Mouse (Mus musculus) retina, postnatal 1 day (tissue): Measurements from ENCODE around the gene Ntn4.
"Not testable (repeated sequence)": the region's sequence is repeated elsewhere in the genome, so short reads cannot be mapped to it uniquely, and the experiment has no call there.

Source experiments
- DNase-seq: peaks from one replicate; pipeline ENCODE4 v3.0.0-alpha.2; 2012

Gene Ntn4

DNA sequence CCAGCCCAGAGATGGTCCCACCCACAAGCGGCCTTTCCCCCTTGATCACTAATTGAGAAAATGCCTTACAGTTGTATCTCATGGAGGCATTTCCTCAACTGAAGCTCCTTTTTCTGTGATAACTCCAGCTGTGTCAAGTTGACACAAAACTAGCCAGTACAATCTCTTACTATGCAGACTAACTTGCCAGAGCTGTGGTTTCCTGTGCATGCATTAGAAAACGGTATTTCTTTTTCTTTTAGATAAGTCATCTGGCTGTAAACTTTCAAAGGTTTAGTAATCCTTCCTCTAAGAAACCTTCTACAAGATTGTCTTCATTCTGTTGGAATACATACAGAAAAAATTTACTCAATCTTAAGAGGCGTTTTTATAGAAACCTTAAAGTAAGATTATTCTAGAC lies 44.9 kb downstream of the Ntn4 start:
- not testable (repeated sequence) for DNase-seq

GRCm38 (mm10) chr10:93686579-93686978 lies 46.1 kb downstream of the Ntn4 start:
- DNase-seq, result no peak

DNA sequence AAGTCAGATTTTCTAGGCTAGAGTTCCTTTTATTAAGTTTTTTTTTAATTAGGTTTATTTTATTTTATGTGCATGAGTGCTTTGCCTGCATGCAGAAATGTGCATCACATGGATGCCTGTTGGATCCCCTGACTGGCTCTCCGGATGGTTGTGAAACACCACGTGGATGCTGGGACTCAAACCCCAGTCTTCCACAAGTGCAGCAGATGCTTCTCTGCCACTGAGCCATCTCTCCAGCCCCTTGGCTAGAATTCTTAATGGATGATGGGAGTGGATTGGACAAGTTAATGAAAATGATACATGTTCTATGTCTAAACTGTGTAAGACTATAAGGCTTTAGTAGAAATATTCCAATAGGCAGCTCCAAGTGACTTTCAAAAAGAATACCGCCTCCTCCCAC lies 47.3 kb downstream of the Ntn4 start:
- no peak for DNase-seq

- no peak for DNase-seq
Measured at GRCm38 (mm10) chr10:93688306-93689171, 48.1 kb downstream of the Ntn4 start.

GRCm38 (mm10) chr10:93691344-93691743 lies 50.9 kb downstream of the Ntn4 start:
- no peak for DNase-seq

- no peak for DNase-seq
Measured at GRCm38 (mm10) chr10:93695043-93695791, 54.7 kb downstream of the Ntn4 start.

DNA sequence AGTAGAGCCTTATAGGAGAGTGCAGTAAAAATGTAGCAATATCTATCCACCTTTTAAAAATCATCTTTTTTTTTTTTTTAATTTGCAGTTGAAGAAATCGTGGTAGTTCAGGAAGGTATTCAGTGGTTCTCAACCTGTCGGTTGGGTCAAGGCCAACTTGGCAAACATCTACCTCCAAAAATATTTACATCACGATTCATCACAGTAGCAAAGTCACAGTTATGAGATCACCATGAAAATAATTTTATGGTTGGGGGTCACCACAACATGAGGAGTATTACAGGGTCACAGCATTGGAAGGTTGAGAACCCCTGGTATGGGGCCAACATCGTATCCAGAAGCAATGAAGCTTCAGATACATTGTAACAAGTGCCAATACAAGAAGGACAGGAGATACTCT lies 55.5 kb downstream of the Ntn4 start:
- DNase-seq, result no peak

- no peak for DNase-seq
Measured at GRCm38 (mm10) chr10:93697866-93698483, 57.5 kb downstream of the Ntn4 start.

GRCm38 (mm10) chr10:93699689-93700478 lies 59.4 kb downstream of the Ntn4 start:
- DNase-seq, result no peak

- no peak for DNase-seq
Measured at GRCm38 (mm10) chr10:93700589-93701363, 60.3 kb downstream of the Ntn4 start.

- DNase-seq, result no peak
Measured at GRCm38 (mm10) chr10:93703946-93704345, 63.5 kb downstream of the Ntn4 start.

DNA sequence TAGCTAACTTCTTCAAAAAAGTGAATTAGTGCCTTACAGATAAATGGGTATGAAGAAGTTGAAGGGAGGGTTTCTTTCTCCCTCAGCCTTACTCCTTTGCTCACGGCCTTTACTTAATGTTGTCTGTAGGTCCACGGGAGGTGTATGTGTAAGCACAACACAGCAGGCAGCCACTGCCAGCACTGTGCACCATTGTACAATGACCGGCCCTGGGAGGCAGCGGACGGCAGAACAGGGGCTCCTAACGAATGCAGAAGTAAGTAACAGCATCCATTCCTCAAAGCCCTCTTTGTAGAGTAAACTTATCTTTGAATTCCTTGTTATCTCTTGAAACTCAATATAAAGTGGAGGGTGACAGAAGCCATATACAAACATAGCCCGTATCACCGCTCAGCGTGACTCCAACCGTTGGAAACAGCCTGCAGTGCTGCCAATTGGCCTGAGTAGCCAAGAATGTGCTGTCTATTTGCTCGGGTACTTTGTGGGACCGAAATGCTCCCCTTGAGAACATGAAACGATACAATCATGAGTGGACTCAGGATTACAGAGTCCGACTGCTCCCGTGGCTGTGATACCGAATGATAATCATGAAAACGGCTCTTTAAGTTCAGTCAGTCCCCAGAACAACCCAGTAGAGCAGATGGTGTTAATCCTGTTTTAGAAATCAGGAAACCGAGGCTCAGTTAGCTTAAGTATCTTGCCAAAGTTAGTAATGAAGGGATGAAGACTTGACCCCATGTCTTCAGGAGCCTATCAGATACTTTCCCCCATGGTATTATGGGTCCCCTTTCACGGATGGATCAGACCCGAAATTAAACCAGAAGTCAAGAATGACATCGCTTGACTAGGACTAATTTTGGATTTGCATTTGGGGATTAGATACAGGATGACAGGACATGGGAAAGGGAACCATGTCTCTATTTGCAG lies 66.9 kb downstream of the Ntn4 start:
- DNase-seq, result no peak

DNA sequence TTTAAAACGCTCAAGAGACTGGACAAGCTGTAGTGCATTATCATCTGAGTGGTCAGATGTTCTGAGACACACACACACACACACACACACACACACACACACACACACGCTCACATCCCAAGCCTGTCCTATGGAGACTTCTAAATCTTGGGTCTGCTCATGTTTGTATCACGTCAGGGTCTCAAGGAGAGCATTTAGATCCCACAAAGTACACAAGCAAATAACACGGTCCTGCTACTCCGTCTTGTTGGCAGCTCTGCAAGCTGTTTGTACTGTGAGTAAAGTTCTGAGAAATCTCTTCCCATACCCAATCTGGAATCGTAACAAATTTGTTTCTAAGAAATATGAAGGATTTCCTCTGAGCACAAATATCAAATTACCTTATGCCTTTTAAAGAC lies 67.6 kb downstream of the Ntn4 start:
- no peak for DNase-seq

GRCm38 (mm10) chr10:93708515-93708914 lies 68.0 kb downstream of the Ntn4 start:
- DNase-seq, result no peak

GRCm38 (mm10) chr10:93709536-93709935 lies 69.1 kb downstream of the Ntn4 start:
- DNase-seq, result no peak

GRCm38 (mm10) chr10:93721625-93722337 lies 81.3 kb downstream of the Ntn4 start:
- DNase-seq, result no peak

DNA sequence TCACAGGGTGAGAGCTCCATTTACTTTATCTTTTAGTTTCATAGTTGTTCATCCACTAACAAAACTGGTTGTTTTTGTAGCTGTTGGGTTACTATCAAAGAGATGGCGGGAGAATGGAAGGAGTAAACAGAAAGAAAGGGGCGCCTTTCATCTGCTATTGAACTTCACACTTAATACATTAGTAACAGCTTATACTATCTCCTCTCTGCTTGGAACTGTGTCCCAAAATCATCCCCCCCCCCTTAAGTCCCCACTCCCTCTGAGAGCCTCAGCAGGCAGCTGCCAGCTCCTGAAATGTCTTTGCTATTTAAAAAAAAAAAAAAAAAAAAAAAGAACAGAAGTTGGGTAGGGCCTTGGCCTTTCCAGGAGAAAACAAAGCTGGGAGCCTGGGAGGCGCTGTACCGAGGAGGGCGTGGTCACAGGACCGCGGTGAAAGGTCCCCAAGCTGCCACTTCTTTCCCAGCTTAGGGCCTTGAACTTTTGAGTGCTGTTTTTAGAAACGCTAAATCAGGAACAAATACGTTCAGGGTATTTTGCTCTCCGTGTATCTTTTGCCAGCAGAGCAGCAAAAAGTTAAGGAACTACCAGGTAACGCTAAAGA lies 83.6 kb downstream of the Ntn4 start:
- peak; percentile 46 for DNase-seq

- DNase-seq, result no peak
Measured at GRCm38 (mm10) chr10:93728131-93728530, 87.7 kb downstream of the Ntn4 start.

DNA sequence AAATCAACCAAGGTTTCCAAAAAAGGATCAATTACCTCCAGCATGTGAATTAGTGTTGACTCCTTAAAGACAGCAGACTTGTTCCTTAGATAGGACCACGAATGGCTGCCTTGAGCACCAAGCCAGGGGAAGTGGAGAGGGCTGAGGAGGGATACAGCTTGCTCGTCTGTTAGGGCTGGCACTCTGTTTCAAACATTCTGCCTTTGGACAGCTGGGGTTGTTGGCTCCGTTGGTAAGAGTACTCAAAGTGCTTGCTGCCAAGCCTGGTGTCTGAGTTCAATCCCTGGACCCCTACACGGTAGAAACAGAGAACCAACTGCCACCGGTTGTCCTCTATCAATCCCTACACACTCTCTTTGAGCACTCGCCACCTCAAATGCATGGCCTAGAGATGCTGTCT lies 90.0 kb downstream of the Ntn4 start:
- no peak for DNase-seq

GRCm38 (mm10) chr10:93731248-93731691 lies 90.8 kb downstream of the Ntn4 start:
- no peak for DNase-seq
